Mouse (Mus musculus): ENCODE measurements around the gene Trak1.

DNA sequence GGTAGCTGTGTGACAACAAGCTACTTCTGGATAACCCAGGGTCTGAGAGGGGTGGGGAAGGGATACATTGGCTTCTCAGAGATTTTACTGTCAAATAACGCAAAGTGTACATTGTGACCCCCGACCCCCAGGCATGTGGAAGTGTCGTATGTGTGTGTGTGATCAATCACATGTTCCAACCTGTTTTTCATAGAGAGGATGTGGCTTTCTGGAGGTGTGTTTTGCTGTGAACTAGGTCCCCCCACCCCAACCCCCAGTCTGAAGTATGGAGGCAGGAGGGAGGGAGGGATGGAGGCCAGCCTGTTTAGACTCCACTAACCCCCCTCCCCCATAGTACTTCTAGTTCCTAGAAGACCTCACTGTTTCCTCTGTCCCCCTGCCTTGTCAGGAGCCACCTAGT lies 157.6 kb downstream of the Trak1 start:
- no peak for TF ChIP-seq POLR2A (IDR thresholded peaks at IDR 0.05; ENCODE audit: insufficient read depth, low read length)
- no peak for TF ChIP-seq EP300 (IDR thresholded peaks at IDR 0.05; ENCODE audit: insufficient read depth, low read depth, low read length)

Data from ES-Bruce4 (cell line).